Mouse (Mus musculus) urinary bladder, adult 2 months (tissue): ENCODE data around the gene Adnp. TPM values are rescaled to one million over a fixed set of nuclear protein-coding genes. Genes with fewer than 3 reads are reported as not detected.

Source experiments
- DNase-seq: peaks from one replicate; pipeline ENCODE4 v3.0.0; 2022; ENCODE audit warnings: low spot score
- polyA plus RNA-seq: library from polyadenylated mRNA; depleted of rRNA; stranded (reverse); fragments of >200 nt; gene quantifications from 2 replicates; pipeline ENCODE4 v1.2.3, GENCODE M21; 2012; rRNA removed

Gene Adnp
- polyA plus RNA-seq, 1 experiment = 22.3 TPM

GRCm38 (mm10) chr2:168156361-168156760 lies 50.6 kb downstream of the Adnp start:
- DNase-seq = no peak

GRCm38 (mm10) chr2:168155666-168156065 lies 51.2 kb downstream of the Adnp start:
- DNase-seq = no peak

DNA sequence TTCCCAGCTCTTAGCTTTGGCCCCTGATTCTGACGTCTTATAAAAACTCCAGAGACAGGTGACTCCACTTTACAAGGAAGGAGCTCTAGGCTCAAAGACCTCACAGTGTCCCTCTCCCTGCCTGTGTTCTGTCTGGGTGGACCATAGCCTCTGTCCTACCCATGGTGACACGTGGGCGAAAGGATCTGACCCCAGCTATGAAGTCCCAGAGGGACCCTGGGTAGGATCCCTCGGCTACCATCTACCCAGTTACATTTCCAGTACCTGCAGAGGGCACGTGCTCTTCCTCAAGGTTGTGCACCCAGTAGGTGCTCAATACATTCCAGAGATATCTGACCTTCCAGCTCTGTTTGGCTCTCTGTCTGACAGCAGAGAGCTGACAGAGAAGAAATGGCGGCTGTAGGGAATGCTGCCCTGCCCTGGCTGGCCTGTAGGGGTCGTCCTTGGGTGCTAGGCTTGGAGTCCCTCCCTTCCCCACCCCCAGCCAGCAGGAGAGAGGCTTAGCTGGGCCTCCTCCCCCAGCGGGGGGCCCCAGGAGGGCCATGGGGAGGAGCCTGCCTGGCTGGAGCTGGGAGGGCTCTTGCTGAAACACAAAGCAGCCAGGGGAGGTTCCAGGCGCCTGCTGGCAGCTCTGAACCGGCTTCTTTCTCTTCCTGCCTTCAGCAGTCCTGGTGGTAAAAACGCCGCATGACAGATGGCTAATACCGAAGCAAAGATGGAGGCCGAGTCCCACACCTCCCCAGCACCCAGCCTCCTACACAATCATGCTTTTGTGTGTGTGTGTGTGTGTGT lies 52.6 kb downstream of the Adnp start:
- peak; percentile 54 for DNase-seq

- DNase-seq = no peak
Observed at GRCm38 (mm10) chr2:168149241-168149640, 57.7 kb downstream of the Adnp start.

DNA sequence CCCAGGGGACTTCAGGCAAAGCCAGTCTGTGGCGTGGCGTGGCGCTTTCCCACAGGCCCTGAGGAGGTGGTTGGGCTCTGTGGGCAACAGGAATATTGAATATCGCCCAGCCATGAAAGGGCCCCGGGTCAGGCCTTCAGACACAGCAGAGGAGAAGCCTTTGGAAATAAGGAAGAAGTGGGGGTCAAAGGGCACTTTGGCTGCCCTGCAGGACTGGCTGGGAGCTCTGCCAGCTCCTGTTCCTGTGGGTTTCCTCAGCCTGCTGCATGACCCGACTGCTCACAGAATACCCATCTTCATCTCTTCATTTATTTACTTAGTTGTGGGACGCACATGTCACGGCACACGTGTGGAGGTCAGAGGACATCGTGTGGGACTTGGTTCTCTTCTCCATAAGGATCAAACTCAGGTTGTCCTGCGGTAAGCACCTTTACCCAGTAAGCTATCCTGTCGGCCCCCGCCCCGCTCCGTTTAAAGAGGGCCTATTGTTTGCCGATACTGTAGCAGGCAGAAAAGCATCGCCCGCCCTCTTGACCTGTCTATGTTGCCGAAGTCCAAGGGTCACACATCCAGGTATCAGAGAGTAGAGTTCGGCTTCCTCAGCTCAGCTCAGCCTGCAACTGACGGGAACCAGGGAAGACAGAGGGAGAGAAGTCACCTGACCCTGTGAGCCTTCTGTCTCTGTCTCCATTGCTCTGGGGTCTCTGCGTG lies 59.0 kb downstream of the Adnp start:
- no peak for DNase-seq

GRCm38 (mm10) chr2:168145437-168145836 lies 61.5 kb downstream of the Adnp start:
- no peak for DNase-seq

GRCm38 (mm10) chr2:168143794-168144193 lies 63.1 kb downstream of the Adnp start:
- DNase-seq = no peak

- DNase-seq = no peak
Observed at GRCm38 (mm10) chr2:168137161-168137560, 69.8 kb downstream of the Adnp start.

Other genes starting within 250 kb of the Adnp start
- 8.4 and 10.6 TPM in 2 replicates for gene Ripor3, start 196.5 kb downstream of the Adnp start, polyA plus RNA-seq
- gene Pard6b, start 126.1 kb downstream of the Adnp start, polyA plus RNA-seq = 6.3 and 8.3 TPM in 2 replicates
- 30.3 and 39.7 TPM in 2 replicates for gene Gm20716, start 23.3 kb upstream of the Adnp start, polyA plus RNA-seq
- gene Dpm1, start 23.5 kb upstream of the Adnp start, polyA plus RNA-seq = 14.9 and 19.4 TPM in 2 replicates
- gene Mocs3, start 23.5 kb upstream of the Adnp start, polyA plus RNA-seq = 7.9 and 9.8 TPM in 2 replicates
- gene Kcng1, start 74.6 kb upstream of the Adnp start, polyA plus RNA-seq = 3.4 and 16.5 TPM in 2 replicates